Mouse (Mus musculus): ENCODE results near the gene Lgalsl. TPM values are rescaled to one million over a fixed set of nuclear protein-coding genes. Genes with fewer than 3 reads are reported as not detected.

The Lgalsl gene
- 1 to 10 TPM in 8 of 26 experiments, under 1 TPM in 8, not detected in 10; 0.26 to 3.0 (median 0.98) TPM for total RNA-seq (2018; cell fraction: chromatin; rRNA removed)
- total RNA-seq (2018; cell fraction: cytosol; rRNA removed), result 1 to 10 TPM in 17 of 26 experiments, under 1 TPM in 9; 0.59 to 2.4 (median 1.3) TPM
- 1 to 10 TPM in 6 of 26 experiments, under 1 TPM in 18, not detected in 2; 0.15 to 3.3 (median 0.47) TPM for total RNA-seq (2018; cell fraction: nucleus; rRNA removed)
- 0.59 to 4.6 TPM (median 2.0 TPM) in 3 replicates for polyA plus RNA-seq (2018)

- Histone ChIP-seq H3K4me3 (ENCODE audit: inconsistent target) (peak within 1 kb of the TSS; percentile 47), H3K79me2 (ENCODE audit: inconsistent target) (no peaks in the 10 kb centered on the region), H3K36me3 (ENCODE audit: inconsistent target) (no peaks in the 10 kb centered on the region), H3K27ac (no peak within 1 kb of the TSS)
- under 1% methylated on average over 69 of the region's 102 CpGs for WGBS (ENCODE audit: missing documents)
These were observed at the start of gene Lgalsl for GRCm38 (mm10) chr11:20830686-20831505. Gene Lgalsl, minus strand, starts transcription at chr11:20831056.

GRCm38 (mm10) chr11:20878644-20879043 is 47.8 kb upstream of the Lgalsl start:
- no peak overlapping the region for H3K27ac ChIP-seq
- WGBS (ENCODE audit: missing documents), result 98% methylated on average over 5 of the region's 5 CpGs

GRCm38 (mm10) chr11:20877578-20878096 is 46.8 kb upstream of the Lgalsl start:
- Histone ChIP-seq H3K36me3 (ENCODE audit: inconsistent target) (no peaks in the 10 kb centered on the region), H3K4me3 (ENCODE audit: inconsistent target) (no peak overlapping the region), H3K79me2 (ENCODE audit: inconsistent target) (no peaks in the 10 kb centered on the region), H3K27ac (no peak overlapping the region)
- WGBS (ENCODE audit: missing documents), result 95% methylated on average over 3 of the region's 3 CpGs

More at GRCm38 (mm10) chr11:20878644-20879043, 47.8 kb upstream of the Lgalsl start:
- Histone ChIP-seq H3K79me2 (ENCODE audit: inconsistent target) (no peaks in the 10 kb centered on the region), H3K36me3 (ENCODE audit: inconsistent target) (no peaks in the 10 kb centered on the region), H3K4me3 (ENCODE audit: inconsistent target) (no peak overlapping the region)

- H3K79me2 ChIP-seq (ENCODE audit: inconsistent target), result no peaks in the 10 kb centered on the region
- WGBS (ENCODE audit: missing documents), result 92% methylated on average over 5 of the region's 5 CpGs
These were observed 42.5 kb upstream of the Lgalsl start for GRCm38 (mm10) chr11:20873386-20873785.

GRCm38 (mm10) chr11:20872911-20873310 is 42.1 kb upstream of the Lgalsl start:
- H3K79me2 ChIP-seq (ENCODE audit: inconsistent target), result no peaks in the 10 kb centered on the region
- H3K36me3 ChIP-seq (ENCODE audit: inconsistent target), result no peaks in the 10 kb centered on the region
- H3K4me3 ChIP-seq (ENCODE audit: inconsistent target), result no peak overlapping the region
- H3K27ac ChIP-seq, result no peak overlapping the region
- 94% methylated on average over 7 of the region's 7 CpGs for WGBS (ENCODE audit: missing documents)

More at GRCm38 (mm10) chr11:20873386-20873785, 42.5 kb upstream of the Lgalsl start:
- Histone ChIP-seq H3K36me3 (ENCODE audit: inconsistent target) (no peaks in the 10 kb centered on the region), H3K27ac (no peak overlapping the region), H3K4me3 (ENCODE audit: inconsistent target) (no peak overlapping the region)

- H3K36me3 ChIP-seq (ENCODE audit: inconsistent target), result no peaks in the 10 kb centered on the region
- H3K79me2 ChIP-seq (ENCODE audit: inconsistent target), result no peaks in the 10 kb centered on the region
- no peak overlapping the region for H3K27ac ChIP-seq
- WGBS (ENCODE audit: missing documents), result 92% methylated on average over 2 of the region's 2 CpGs
- no peak overlapping the region for H3K4me3 ChIP-seq (ENCODE audit: inconsistent target)
These were observed 41.6 kb upstream of the Lgalsl start for GRCm38 (mm10) chr11:20872444-20872843.

DNA sequence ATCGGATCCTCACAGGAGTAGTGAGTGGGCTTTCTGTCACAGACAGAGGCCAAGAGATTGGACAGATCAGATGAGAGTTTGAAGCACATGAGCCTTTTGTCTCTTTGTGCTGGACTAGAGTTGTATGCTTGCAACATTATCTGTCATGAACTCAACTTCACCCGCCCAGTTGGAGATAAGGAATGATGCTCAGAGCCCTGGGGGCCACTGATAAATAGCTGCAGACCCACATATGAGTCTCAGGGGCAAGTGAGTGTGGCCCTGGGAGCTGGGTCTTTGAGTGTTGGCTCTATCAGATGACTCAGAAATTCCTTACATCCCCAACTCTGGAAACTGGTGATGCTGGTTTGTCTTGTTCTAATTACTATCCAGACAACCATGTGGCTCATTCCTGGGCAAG is 39.1 kb upstream of the Lgalsl start:
- H3K27ac ChIP-seq, result no peak overlapping the region
- no peaks in the 10 kb centered on the region for H3K79me2 ChIP-seq (ENCODE audit: inconsistent target)

DNA sequence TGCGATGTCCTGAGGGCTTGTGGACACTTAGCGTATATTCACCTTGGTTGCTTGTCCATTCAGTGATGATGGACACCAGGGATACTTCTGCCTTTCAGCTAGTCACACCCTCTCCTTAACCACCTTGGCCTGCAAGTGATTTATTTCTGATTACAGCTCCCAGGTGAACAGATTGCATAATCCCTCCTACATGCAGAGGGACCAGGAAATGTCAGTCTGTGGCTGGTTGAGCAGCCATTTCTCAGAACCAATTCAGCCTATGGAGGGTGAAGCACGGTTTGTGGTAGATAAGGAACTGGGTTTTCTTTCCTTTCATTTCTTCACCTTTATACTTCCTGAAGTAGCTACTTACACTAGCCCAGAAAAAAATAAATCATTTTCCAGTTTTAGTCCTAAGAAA is 34.6 kb upstream of the Lgalsl start:
- Histone ChIP-seq H3K79me2 (ENCODE audit: inconsistent target) (no peaks in the 10 kb centered on the region), H3K4me3 (ENCODE audit: inconsistent target) (no peak overlapping the region), H3K36me3 (ENCODE audit: inconsistent target) (no peaks in the 10 kb centered on the region), H3K27ac (no peak overlapping the region)
- WGBS (ENCODE audit: missing documents), result 61% methylated on average over 3 of the region's 3 CpGs

More for the DNA sequence above, 39.1 kb upstream of the Lgalsl start:
- Histone ChIP-seq H3K36me3 (ENCODE audit: inconsistent target) (no peaks in the 10 kb centered on the region), H3K4me3 (ENCODE audit: inconsistent target) (no peak overlapping the region)
- 88% methylated on average over 2 of the region's 2 CpGs for WGBS (ENCODE audit: missing documents)

GRCm38 (mm10) chr11:20864647-20865046 is 33.8 kb upstream of the Lgalsl start:
- Histone ChIP-seq H3K27ac (no peak overlapping the region), H3K4me3 (ENCODE audit: inconsistent target) (no peak overlapping the region), H3K79me2 (ENCODE audit: inconsistent target) (no peaks in the 10 kb centered on the region), H3K36me3 (ENCODE audit: inconsistent target) (no peaks in the 10 kb centered on the region)
- WGBS (ENCODE audit: missing documents), result 82% methylated on average over 6 of the region's 6 CpGs

- Histone ChIP-seq H3K4me3 (ENCODE audit: inconsistent target) (no peak overlapping the region), H3K79me2 (ENCODE audit: inconsistent target) (no peaks in the 10 kb centered on the region), H3K36me3 (ENCODE audit: inconsistent target) (no peaks in the 10 kb centered on the region), H3K27ac (no peak overlapping the region)
- WGBS (ENCODE audit: missing documents), result 90% methylated on average over 5 of the region's 5 CpGs
These were observed 31.2 kb upstream of the Lgalsl start for GRCm38 (mm10) chr11:20862101-20862500.

GRCm38 (mm10) chr11:20860351-20860750 is 29.5 kb upstream of the Lgalsl start:
- 93% methylated on average over 3 of the region's 3 CpGs for WGBS (ENCODE audit: missing documents)
- Histone ChIP-seq H3K4me3 (ENCODE audit: inconsistent target) (no peak overlapping the region), H3K36me3 (ENCODE audit: inconsistent target) (no peaks in the 10 kb centered on the region), H3K27ac (no peak overlapping the region), H3K79me2 (ENCODE audit: inconsistent target) (no peaks in the 10 kb centered on the region)

DNA sequence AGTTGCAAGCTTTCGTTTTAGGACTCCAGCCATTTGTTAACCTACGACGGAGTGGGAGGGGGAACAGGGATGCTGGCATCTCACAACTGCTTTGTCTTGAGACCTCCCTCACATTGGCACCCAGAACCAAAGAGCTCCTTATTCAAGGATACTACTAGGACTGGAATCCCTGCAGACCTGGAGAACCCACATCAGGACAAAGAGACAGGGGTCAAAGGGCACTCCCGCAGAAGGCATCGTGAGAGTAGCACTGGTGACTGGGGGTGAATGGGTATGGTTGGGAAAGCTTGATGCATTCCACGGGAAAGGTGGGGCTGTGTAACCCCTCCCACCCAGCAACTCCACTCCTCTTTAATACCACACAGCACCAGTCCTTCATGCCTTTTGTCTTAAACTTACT is 29.0 kb upstream of the Lgalsl start:
- no peak overlapping the region for H3K27ac ChIP-seq
- H3K79me2 ChIP-seq (ENCODE audit: inconsistent target), result no peaks in the 10 kb centered on the region
- H3K36me3 ChIP-seq (ENCODE audit: inconsistent target), result no peaks in the 10 kb centered on the region
- H3K4me3 ChIP-seq (ENCODE audit: inconsistent target), result no peak overlapping the region
- 89% methylated on average over 6 of the region's 6 CpGs for WGBS (ENCODE audit: missing documents)

GRCm38 (mm10) chr11:20858921-20859668 is 28.2 kb upstream of the Lgalsl start:
- 68% methylated on average over 9 of the region's 9 CpGs for WGBS (ENCODE audit: missing documents)
- no peaks in the 10 kb centered on the region for H3K79me2 ChIP-seq (ENCODE audit: inconsistent target)
- no peak overlapping the region for H3K27ac ChIP-seq
- no peak overlapping the region for H3K4me3 ChIP-seq (ENCODE audit: inconsistent target)
- H3K36me3 ChIP-seq (ENCODE audit: inconsistent target), result no peaks in the 10 kb centered on the region

- Histone ChIP-seq H3K4me3 (ENCODE audit: inconsistent target) (no peak overlapping the region), H3K79me2 (ENCODE audit: inconsistent target) (no peaks in the 10 kb centered on the region), H3K27ac (no peak overlapping the region), H3K36me3 (ENCODE audit: inconsistent target) (no peaks in the 10 kb centered on the region)
- 100% methylated on average over 4 of the region's 4 CpGs for WGBS (ENCODE audit: missing documents)
These were observed 27.1 kb upstream of the Lgalsl start for GRCm38 (mm10) chr11:20857921-20858320.

Measured in macrophage (primary cell).